Mouse (Mus musculus) heart, embryonic 11.5 days (tissue): ENCODE results near the gene Nup153. TPM values are rescaled to one million over a fixed set of nuclear protein-coding genes. Genes with fewer than 3 reads are reported as not detected.

Experiments used
- ATAC-seq: fragments of 200-750 bp; cut with Nextera tagmentation; replicated peaks from 2 replicates; pipeline ENCODE4 v1.8.0; 2017; ENCODE audit warnings: moderate library complexity; ENCODE audit not compliant: insufficient number of reproducible peaks, low FRiP score, low TSS enrichment
- H3K27ac ChIP-seq: fragments of 300-500 bp; sonication (generic); 2 replicates; pipeline ENCODE4 v1.5.1; 2014; ENCODE audit warnings: mild to moderate bottlenecking, low read depth, low read length
- H3K27me3 ChIP-seq: fragments of 300-500 bp; sonication (generic); 2 replicates; pipeline ENCODE4 v1.6.1; 2014; ENCODE audit warnings: mild to moderate bottlenecking, low read length, mixed read lengths; ENCODE audit not compliant: control insufficient read depth, insufficient read depth
- H3K36me3 ChIP-seq: fragments of 300-500 bp; sonication (generic); 2 replicates; pipeline ENCODE4 v1.6.1; 2014; ENCODE audit warnings: mild to moderate bottlenecking, low read length, moderate library complexity, mixed read lengths; ENCODE audit not compliant: control insufficient read depth, insufficient read depth
- H3K4me1 ChIP-seq: fragments of 300-500 bp; sonication (generic); 2 replicates; pipeline ENCODE4 v1.6.1; 2014; ENCODE audit warnings: low read length; ENCODE audit not compliant: control insufficient read depth, insufficient read depth
- H3K4me2 ChIP-seq: fragments of 300-500 bp; sonication (generic); 2 replicates; pipeline ENCODE4 v1.6.1; 2014; ENCODE audit warnings: mild to moderate bottlenecking, moderate library complexity
- H3K4me3 ChIP-seq: fragments of 300-500 bp; sonication (generic); 2 replicates; pipeline ENCODE4 v1.5.1; 2014; ENCODE audit warnings: low read depth, low read length
- H3K9ac ChIP-seq: fragments of 300-500 bp; sonication (generic); 2 replicates; pipeline ENCODE4 v1.6.1; 2014; ENCODE audit warnings: mild to moderate bottlenecking, low read depth, low read length, moderate library complexity
- H3K9me3 ChIP-seq: fragments of 300-500 bp; sonication (generic); replicated peaks from 2 replicates; pipeline ENCODE4 v1.6.1; 2016; ENCODE audit warnings: low read length; ENCODE audit not compliant: control insufficient read depth
- WGBS: fragments of 180-500 bp; shearing (Covaris S2); extraction: QIAGEN DNeasy Blood & Tissue Kit; methylation state at CpG from one replicate; pipeline ENCODE4 v1.1.7; 2014; ENCODE audit not compliant: insufficient replicate concordance; 5-methylcytosine and 5-hydroxymethylcytosine counted together
- polyA plus RNA-seq: library from polyadenylated mRNA; unstranded; fragments of >200 nt; fragmentation: Nextera tagmentation; extraction: Ambion mirVana; gene quantifications from 2 replicates; pipeline ENCODE4 v1.2.1, GENCODE M21; 2014

The Nup153 gene
- polyA plus RNA-seq, 1 experiment from 2014 or later, result 24.5 TPM

DNA sequence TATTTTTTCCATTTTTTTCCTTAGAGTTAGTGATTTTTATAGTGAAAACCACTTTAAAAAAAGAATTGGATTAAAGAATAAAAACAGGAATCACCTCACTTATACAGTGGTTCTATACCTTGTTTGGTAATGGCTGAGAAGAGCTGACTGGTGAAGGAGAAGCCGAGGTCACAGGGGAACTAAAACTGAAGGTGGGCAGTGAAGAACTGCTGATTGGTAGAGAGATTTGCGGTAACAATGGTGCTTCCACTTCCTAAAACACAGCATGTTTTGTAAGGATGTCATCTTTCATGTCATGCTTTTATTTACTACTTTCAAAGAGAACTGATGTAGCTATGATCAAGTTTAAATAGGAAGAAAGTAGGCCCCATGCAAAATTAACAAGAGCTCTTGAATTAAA is 26.3 kb downstream of the Nup153 start:
- no peak overlapping the region for H3K4me2 ChIP-seq
- H3K9ac ChIP-seq, result no peak overlapping the region
- H3K27me3 ChIP-seq, result no peaks in the 10 kb centered on the region
- H3K9me3 ChIP-seq, result no peaks in the 10 kb centered on the region
- peaks cover 3% of the 10 kb centered on the region; the same call in 1 of the 2 replicates for H3K36me3 ChIP-seq
- no peak for ATAC-seq
- H3K4me1 ChIP-seq, result no peaks in the 10 kb centered on the region
- no peak overlapping the region for H3K27ac ChIP-seq
- WGBS, result 74% methylated on average over 2 of the region's 2 CpGs
- no peak overlapping the region for H3K4me3 ChIP-seq

DNA sequence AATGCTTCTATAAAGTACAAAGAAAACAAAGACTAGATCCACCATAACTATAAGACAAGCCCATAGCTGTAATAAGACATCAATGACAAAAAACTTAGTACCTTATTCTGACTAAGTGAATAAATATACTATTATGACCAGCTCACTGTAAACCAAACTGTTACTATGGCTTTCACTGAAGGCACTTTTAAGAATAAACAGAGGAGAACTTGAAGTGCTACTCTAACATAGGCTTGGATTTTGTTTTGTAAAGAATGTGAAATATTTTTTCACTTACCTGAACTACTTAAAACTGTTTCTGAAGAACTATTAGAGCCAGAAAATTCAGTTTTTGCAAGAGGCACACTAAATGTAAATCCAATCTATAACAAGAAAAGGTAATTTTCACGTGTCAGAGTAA is 28.4 kb downstream of the Nup153 start:
- 91% methylated on average over 1 of the region's 1 CpGs for WGBS
- Histone ChIP-seq H3K27me3 (no peaks in the 10 kb centered on the region), H3K9me3 (no peaks in the 10 kb centered on the region), H3K4me2 (no peak overlapping the region), H3K36me3 (peaks cover under 1% of the 10 kb centered on the region; the same call in 1 of the 2 replicates), H3K4me1 (no peaks in the 10 kb centered on the region), H3K27ac (no peak overlapping the region), H3K4me3 (no peak overlapping the region), H3K9ac (no peak overlapping the region)
- ATAC-seq, result no peak

DNA sequence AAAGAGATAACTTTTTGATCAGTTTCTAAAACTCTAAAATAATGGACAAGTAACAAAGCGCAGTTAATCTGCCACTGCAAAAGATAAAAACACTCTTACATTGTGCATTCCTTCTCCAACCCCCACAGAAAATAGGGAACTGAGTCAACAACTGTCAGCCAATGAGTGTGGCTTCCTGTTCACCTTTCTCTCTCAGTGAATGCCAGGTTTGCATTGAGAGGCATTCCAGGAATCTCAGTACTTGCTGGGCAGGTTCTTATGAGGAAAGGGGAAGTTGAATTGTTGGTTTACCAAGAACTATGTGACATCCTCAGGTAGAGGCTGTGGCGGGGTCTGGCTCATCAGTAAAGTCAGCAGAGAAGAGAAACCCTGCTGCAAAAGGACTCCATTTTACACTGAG is 31.0 kb downstream of the Nup153 start:
- no peak overlapping the region for H3K27ac ChIP-seq
- no peak overlapping the region for H3K9ac ChIP-seq
- 79% methylated on average over 2 of the region's 2 CpGs for WGBS
- no peak overlapping the region for H3K4me3 ChIP-seq
- no peak for ATAC-seq
- no peaks in the 10 kb centered on the region for H3K27me3 ChIP-seq
- H3K9me3 ChIP-seq, result no peaks in the 10 kb centered on the region
- H3K4me2 ChIP-seq, result no peak overlapping the region
- H3K36me3 ChIP-seq, result peaks cover 5% of the 10 kb centered on the region; the same call in 1 of the 2 replicates
- no peaks in the 10 kb centered on the region for H3K4me1 ChIP-seq

DNA sequence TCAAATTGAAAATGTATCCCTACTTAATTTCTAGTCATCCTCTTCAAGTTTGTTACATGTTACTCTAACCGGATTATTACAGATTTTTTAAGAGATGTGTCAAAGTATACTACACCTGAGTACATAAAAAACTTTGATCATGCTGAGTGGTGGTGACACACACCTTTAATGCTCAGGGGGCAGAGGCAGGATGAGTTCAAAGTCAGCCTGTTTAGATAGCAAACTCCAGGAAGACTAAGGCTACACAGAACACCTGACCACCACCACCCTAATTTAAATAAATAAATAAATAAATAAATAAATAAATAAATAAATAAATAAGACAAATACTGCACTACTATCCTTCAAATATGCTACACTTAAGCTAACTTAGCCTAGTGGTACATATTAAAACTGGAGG is 31.8 kb downstream of the Nup153 start:
- H3K4me1 ChIP-seq, result no peaks in the 10 kb centered on the region
- no peak overlapping the region for H3K4me3 ChIP-seq
- no peak overlapping the region for H3K9ac ChIP-seq
- WGBS, result 98% methylated on average over 1 of the region's 1 CpGs
- no peaks in the 10 kb centered on the region for H3K27me3 ChIP-seq
- H3K27ac ChIP-seq, result no peak overlapping the region
- no peak for ATAC-seq
- no peaks in the 10 kb centered on the region for H3K9me3 ChIP-seq
- H3K4me2 ChIP-seq, result no peak overlapping the region
- H3K36me3 ChIP-seq, result peaks cover 5% of the 10 kb centered on the region; the same call in 1 of the 2 replicates

DNA sequence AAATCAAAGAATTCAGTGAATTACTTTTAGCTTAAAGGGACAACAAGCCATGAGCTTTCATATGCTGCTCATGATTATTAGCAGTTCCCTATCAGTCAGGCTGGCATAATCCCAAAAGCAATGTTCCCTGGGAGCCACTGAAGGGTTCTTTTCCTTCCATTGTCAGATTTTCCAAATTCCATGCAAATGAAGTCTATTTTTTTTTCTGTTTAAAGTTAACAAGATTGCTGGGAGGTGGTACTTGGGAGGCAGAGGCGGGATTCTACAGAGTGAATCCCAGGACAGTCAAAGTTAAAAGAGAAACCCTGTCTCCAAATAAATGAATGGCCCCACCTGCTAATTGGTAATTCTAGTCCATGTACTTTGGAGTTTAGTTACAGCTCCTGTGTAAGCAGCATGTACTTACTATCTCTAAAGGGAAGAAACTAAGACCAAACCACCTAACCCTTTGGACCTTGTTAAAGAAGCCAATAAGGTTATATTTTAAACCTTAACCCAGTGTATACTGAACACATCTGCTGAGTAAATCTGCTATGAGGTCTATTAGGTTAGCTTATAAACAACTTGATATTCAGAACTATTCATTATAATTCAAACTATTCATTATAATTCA is 32.3 kb downstream of the Nup153 start:
- Histone ChIP-seq H3K4me1 (no peaks in the 10 kb centered on the region), H3K4me2 (no peak overlapping the region), H3K27me3 (no peaks in the 10 kb centered on the region), H3K27ac (no peak overlapping the region), H3K36me3 (peaks cover 5% of the 10 kb centered on the region; the same call in 1 of the 2 replicates), H3K9ac (no peak overlapping the region), H3K4me3 (no peak overlapping the region), H3K9me3 (no peaks in the 10 kb centered on the region)
- no peak for ATAC-seq
- WGBS, result 85% methylated on average over 1 of the region's 1 CpGs

DNA sequence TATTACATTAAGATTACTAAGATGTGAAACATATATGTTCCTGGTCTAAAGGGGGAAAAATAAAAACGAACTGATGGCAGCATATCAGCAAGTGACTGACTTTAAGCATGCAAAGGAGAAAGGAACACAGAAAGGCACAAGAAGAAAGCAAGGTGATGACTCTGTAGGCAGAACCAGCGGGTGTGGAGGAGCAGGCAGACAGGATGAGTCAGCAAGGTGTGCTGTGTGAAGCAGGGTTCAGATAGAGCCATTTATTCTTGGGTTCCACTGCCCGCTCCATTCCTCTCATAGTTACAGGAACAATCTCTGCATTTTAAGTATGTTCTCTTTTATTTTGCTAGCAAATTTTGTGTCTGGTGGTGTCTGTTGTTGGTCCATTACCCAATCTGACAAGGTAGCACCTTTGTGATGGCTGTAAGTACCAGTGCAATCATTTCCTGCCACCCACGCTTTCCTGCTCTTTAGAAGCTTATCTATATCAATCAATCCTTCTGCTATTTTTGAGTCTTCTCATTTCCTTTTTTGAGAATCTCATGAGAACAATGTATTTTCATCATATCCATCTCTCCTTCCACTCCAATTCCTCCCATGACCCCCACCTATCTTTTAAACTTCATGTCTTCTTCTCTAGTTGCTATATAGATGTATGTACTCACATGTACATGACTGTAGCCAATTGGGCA is 37.0 kb downstream of the Nup153 start:
- Histone ChIP-seq H3K9ac (no peak overlapping the region), H3K27me3 (no peaks in the 10 kb centered on the region), H3K9me3 (no peaks in the 10 kb centered on the region), H3K36me3 (peaks cover 14% of the 10 kb centered on the region), H3K4me3 (no peak overlapping the region), H3K27ac (no peak overlapping the region), H3K4me1 (no peaks in the 10 kb centered on the region), H3K4me2 (no peak overlapping the region)
- 82% methylated on average over 4 of the region's 4 CpGs for WGBS
- no peak for ATAC-seq

DNA sequence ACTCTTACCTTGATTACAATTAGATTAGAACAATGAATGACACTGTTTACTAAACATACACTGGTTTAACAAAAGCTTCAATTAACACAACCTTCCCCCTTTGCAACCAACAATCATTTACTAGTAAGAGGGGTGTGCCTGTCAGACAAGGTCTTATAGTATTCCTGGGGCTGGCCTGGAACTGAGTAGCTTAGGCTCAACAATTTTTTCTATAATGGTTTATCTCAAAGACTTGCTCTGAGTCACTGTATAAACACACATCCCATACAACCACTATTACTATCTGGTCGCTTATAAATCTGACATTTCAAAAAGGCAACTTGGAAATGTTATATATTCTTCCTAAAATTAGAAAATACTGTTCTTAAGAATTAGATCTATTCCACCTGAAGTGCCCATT is 44.4 kb downstream of the Nup153 start:
- Histone ChIP-seq H3K27ac (no peak overlapping the region), H3K4me1 (no peaks in the 10 kb centered on the region), H3K9ac (no peak overlapping the region), H3K9me3 (no peaks in the 10 kb centered on the region), H3K4me2 (no peak overlapping the region), H3K36me3 (peaks cover 20% of the 10 kb centered on the region), H3K27me3 (no peaks in the 10 kb centered on the region), H3K4me3 (no peak overlapping the region)
- no peak for ATAC-seq
- WGBS, result 89% methylated on average over 1 of the region's 1 CpGs

DNA sequence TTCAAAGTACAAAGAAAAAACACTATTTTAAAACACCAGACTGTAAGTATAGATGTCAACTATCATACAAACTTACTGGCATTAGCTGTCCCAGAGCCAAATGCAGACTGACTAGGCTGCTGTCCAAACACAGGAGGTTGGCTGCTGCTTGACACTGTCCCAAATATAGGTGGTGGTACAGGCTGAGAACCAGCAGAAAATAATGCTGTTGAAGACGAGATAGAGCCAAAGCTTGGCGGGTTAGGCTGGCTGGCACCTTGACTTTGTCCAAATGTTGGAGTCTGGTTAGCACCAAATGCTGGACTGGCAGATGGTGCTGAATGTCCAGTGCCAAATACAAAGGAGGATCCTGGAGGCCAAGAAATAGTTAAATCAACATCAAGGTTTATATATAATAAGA is 44.8 kb downstream of the Nup153 start:
- Histone ChIP-seq H3K4me3 (no peak overlapping the region), H3K4me2 (no peak overlapping the region), H3K4me1 (no peaks in the 10 kb centered on the region), H3K27ac (no peak overlapping the region), H3K36me3 (peaks cover 20% of the 10 kb centered on the region), H3K9me3 (no peaks in the 10 kb centered on the region), H3K27me3 (no peaks in the 10 kb centered on the region), H3K9ac (no peak overlapping the region)
- 85% methylated on average over 2 of the region's 2 CpGs for WGBS
- ATAC-seq, result no peak

DNA sequence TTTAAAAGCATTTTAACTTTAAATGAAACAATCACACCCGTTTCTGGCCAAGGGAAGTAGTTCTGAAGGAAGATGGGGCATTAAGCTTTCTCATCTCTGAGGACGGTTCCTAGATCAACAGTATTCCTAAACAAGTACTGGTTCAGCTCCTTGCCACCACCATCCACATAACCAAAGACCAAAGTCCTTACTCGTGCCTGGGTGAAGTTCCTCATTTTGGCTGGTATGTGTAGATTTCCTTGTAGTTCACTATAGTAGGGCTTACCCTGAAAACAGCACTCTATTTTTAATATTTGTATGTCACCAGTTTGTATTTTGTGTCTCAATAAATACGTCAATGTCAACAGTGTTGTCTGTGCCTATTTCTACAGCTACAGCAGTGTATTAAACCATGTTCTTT is 50.0 kb downstream of the Nup153 start:
- no peak overlapping the region for H3K4me3 ChIP-seq
- peaks cover 23% of the 10 kb centered on the region for H3K36me3 ChIP-seq
- no peaks in the 10 kb centered on the region for H3K27me3 ChIP-seq
- no peak overlapping the region for H3K27ac ChIP-seq
- H3K4me2 ChIP-seq, result no peak overlapping the region
- no peaks in the 10 kb centered on the region for H3K9me3 ChIP-seq
- no peak for ATAC-seq
- H3K9ac ChIP-seq, result no peak overlapping the region
- 83% methylated on average over 4 of the region's 4 CpGs for WGBS
- H3K4me1 ChIP-seq, result no peaks in the 10 kb centered on the region
